Mouse (Mus musculus) c-Kit-positive CD71-positive TER-119-negative erythroid progenitor cells, embryonic 14.5 days (primary cell): Measurements from ENCODE around the gene Zfp524.

Experiments
- DNase-seq: peaks from one replicate; pipeline ENCODE4 v3.0.0-alpha.2; 2013; ENCODE audit warnings: low read depth

The Zfp524 gene

GRCm38 (mm10) chr7:5051193-5052192 is 37.3 kb downstream of the Zfp524 start, which contains the start of gene Zfp580:
Gene Zfp580 (plus strand): TSS chr7:5051538.
- DNase-seq, result no peak

- DNase-seq, result no peak
Observed at GRCm38 (mm10) chr7:5052438-5052837, 38.2 kb downstream of the Zfp524 start.

- no peak for DNase-seq
Observed at GRCm38 (mm10) chr7:5052931-5053343, 38.7 kb downstream of the Zfp524 start.

GRCm38 (mm10) chr7:5053456-5054179 is 39.4 kb downstream of the Zfp524 start:
- no peak for DNase-seq

- DNase-seq, result no peak
Observed at GRCm38 (mm10) chr7:5056651-5057263, 42.5 kb downstream of the Zfp524 start.

GRCm38 (mm10) chr7:5057381-5057780 is 43.2 kb downstream of the Zfp524 start:
- no peak for DNase-seq

- DNase-seq, result no peak
Observed at GRCm38 (mm10) chr7:5057804-5058203, 43.6 kb downstream of the Zfp524 start.

GRCm38 (mm10) chr7:5058631-5059030 is 44.4 kb downstream of the Zfp524 start:
- no peak for DNase-seq

- no peak for DNase-seq
Observed at GRCm38 (mm10) chr7:5059421-5059820, 45.2 kb downstream of the Zfp524 start.

- DNase-seq, result peak; percentile 67
Observed at GRCm38 (mm10) chr7:5060239-5060731, 46.1 kb downstream of the Zfp524 start.

- peak; percentile 98 for DNase-seq
Observed at GRCm38 (mm10) chr7:5060944-5061773, 46.9 kb downstream of the Zfp524 start.

- DNase-seq, result peak; percentile 67
Observed at GRCm38 (mm10) chr7:5061774-5062359, 47.7 kb downstream of the Zfp524 start, which contains the start of gene U2af2. Gene U2af2 (plus strand): TSS chr7:5062143.

- peak; percentile 72 for DNase-seq
Observed at GRCm38 (mm10) chr7:5062360-5063001, 48.3 kb downstream of the Zfp524 start.

- DNase-seq, result no peak
Observed at GRCm38 (mm10) chr7:5064886-5065285, 50.7 kb downstream of the Zfp524 start.
